Comparison of ENCODE assay signal across 27 mouse cellular contexts in the genomic region with DNA sequence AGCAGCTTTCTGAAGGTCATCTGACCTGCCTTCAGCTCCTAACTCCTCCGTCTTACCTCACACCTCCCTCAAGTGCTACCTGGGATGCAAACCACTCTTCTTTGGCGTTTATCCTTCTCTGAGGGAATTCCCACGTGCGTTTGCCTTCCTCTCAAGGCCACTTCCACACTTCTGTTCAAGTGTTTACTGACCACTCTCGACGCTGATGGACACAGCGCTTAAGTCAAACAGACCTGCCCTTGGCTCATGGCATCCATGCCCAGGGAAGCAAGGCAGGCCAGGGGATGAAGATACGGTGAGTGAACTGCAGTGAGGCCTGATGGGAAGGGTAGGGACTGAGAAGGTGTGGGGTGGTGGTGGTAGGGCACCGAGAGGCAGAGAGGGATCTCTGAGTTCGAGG. TPM values are rescaled to one million over a fixed set of nuclear protein-coding genes. Genes with fewer than 3 reads are reported as not detected.
DNase-seq lines count a peak whose midpoint lies in the region; ATAC-seq and TF ChIP-seq lines count a peak whose summit lies in the region.
"Had no signal": no experiment of that assay in that cellular context is flagged by ENCODE, and none has a peak within 500 bp of the region (broad histone marks: within the 10 kb centered on the region; RNA-seq: fewer than 3 reads in every experiment).

No protein-coding gene starts in this region.

- TF ChIP-seq CTCF in lung, adult 2 months (IDR thresholded peaks at IDR 0.05; ENCODE audit: insufficient read depth, low read length) = no peak

- H3K4me1 ChIP-seq in lung, adult 2 months (ENCODE audit: control insufficient read depth, insufficient read depth, low read length) = no peaks in the 10 kb centered on the region
- H3K4me1 ChIP-seq in lung, embryonic 16.5 days (replicated peaks; ENCODE audit: control insufficient read depth, insufficient read depth, low read length) = peaks cover 4% of the 10 kb centered on the region
- H3K4me1 ChIP-seq in hindbrain, embryonic 14.5 days (replicated peaks; ENCODE audit: control insufficient read depth, insufficient read depth, low read length) = peaks cover 10% of the 10 kb centered on the region
- H3K4me1 ChIP-seq in hindbrain, embryonic 12.5 days = peaks cover 16% of the 10 kb centered on the region

- peak; percentile 61; the same call in 1 of the 2 replicates for ATAC-seq in lung, embryonic 16.5 days (ENCODE audit: low read depth)
- no peak for ATAC-seq in hindbrain, embryonic 14.5 days (ENCODE audit: low FRiP score)
- no peak for ATAC-seq in hindbrain, embryonic 12.5 days (ENCODE audit: low FRiP score)
- ATAC-seq: CD4-positive, CD25-positive, alpha-beta regulatory T cell, adult 4 months; forebrain, embryonic 15.5 days had no signal

- WGBS in lung, adult 2 months = 54% methylated on average over 10 of the region's 10 CpGs
- WGBS in lung, embryonic 16.5 days = 45% methylated on average over 10 of the region's 10 CpGs
- 80% methylated on average over 10 of the region's 10 CpGs for WGBS in hindbrain, embryonic 14.5 days
- WGBS in hindbrain, embryonic 12.5 days = 87% methylated on average over 10 of the region's 10 CpGs

- peak; percentile 39 for DNase-seq in lung, adult 2 months
- peak; percentile 36 for DNase-seq in lung, postnatal 14 days
- DNase-seq in lung, postnatal 4 days = peak; percentile 32 to 67
- DNase-seq in hindbrain, embryonic 14.5 days (ENCODE audit: low spot score) = no peak
- DNase-seq in right cerebral cortex, postnatal 4 days = no peak
- no peak for DNase-seq in kidney, postnatal 10 days
- DNase-seq: adrenal gland, adult 8-10 months; adrenal gland, postnatal 25 days; cerebellum, adult 11-12 months; cerebellum, adult 8-10 months; cerebellum, postnatal 10 days; cerebellum, postnatal 36 days; embryo, embryonic 11 days; gastrocnemius, postnatal 25 days; heart, adult 18-20 months; heart, postnatal 10 days; heart, postnatal 36 days had no signal

- no peak for TF ChIP-seq POLR2A in lung, adult 2 months (IDR thresholded peaks at IDR 0.05; ENCODE audit: borderline replicate concordance, extremely low read depth, low read depth, low read length)

- H3K36me3 ChIP-seq in lung, embryonic 16.5 days (ENCODE audit: control insufficient read depth, insufficient read depth, low read length) = peaks cover 19% of the 10 kb centered on the region
- H3K36me3 ChIP-seq in hindbrain, embryonic 14.5 days (replicated peaks; ENCODE audit: control insufficient read depth, insufficient read depth) = peaks cover 55% of the 10 kb centered on the region
- H3K36me3 ChIP-seq in hindbrain, embryonic 12.5 days = peaks cover 44% of the 10 kb centered on the region

- H3K27ac ChIP-seq in lung, embryonic 16.5 days (ENCODE audit: low read length) = no peak overlapping the region
- H3K27ac ChIP-seq in hindbrain, embryonic 14.5 days = no peak overlapping the region
- H3K27ac ChIP-seq in hindbrain, embryonic 12.5 days = no peak overlapping the region
- H3K27ac ChIP-seq: embryonic facial prominence, embryonic 10.5 days; embryonic facial prominence, embryonic 13.5 days; forebrain, embryonic 12.5 days; forebrain, embryonic 15.5 days; heart, embryonic 15.5 days had no signal

- no peak overlapping the region for H3K9ac ChIP-seq in lung, embryonic 16.5 days (ENCODE audit: low read length)
- H3K9ac ChIP-seq in hindbrain, embryonic 14.5 days = no peak overlapping the region
- no peak overlapping the region for H3K9ac ChIP-seq in hindbrain, embryonic 12.5 days
- H3K9ac ChIP-seq: embryonic facial prominence, embryonic 13.5 days; forebrain, embryonic 12.5 days; forebrain, embryonic 15.5 days; heart, embryonic 12.5 days; heart, embryonic 15.5 days had no signal

- no peaks in the 10 kb centered on the region for H3K9me3 ChIP-seq in lung, embryonic 16.5 days (ENCODE audit: control insufficient read depth, low read length)
- H3K9me3 ChIP-seq in hindbrain, embryonic 14.5 days (ENCODE audit: control insufficient read depth, low read length) = no peaks in the 10 kb centered on the region
- no peaks in the 10 kb centered on the region for H3K9me3 ChIP-seq in hindbrain, embryonic 12.5 days (replicated peaks)
- H3K9me3 ChIP-seq: embryonic facial prominence, embryonic 10.5 days; embryonic facial prominence, embryonic 13.5 days; forebrain, embryonic 12.5 days; forebrain, embryonic 15.5 days; heart, embryonic 12.5 days; heart, embryonic 15.5 days had no signal

- peaks cover 3% of the 10 kb centered on the region; the same call in 1 of the 2 replicates for H3K27me3 ChIP-seq in lung, embryonic 16.5 days (ENCODE audit: control insufficient read depth, insufficient read depth, low read depth, low read length)
- H3K27me3 ChIP-seq in hindbrain, embryonic 14.5 days (ENCODE audit: control insufficient read depth, insufficient read depth, low read length) = no peaks in the 10 kb centered on the region
- no peaks in the 10 kb centered on the region for H3K27me3 ChIP-seq in hindbrain, embryonic 12.5 days
- H3K27me3 ChIP-seq: embryonic facial prominence, embryonic 13.5 days; forebrain, embryonic 12.5 days; forebrain, embryonic 15.5 days had no signal

- no peak overlapping the region for H3K4me3 ChIP-seq in lung, adult 2 months (replicated peaks; ENCODE audit: extremely low read depth, low read depth, low read length)
- H3K4me3 ChIP-seq in lung, embryonic 16.5 days (ENCODE audit: low read length) = no peak overlapping the region
- no peak overlapping the region for H3K4me3 ChIP-seq in hindbrain, embryonic 14.5 days (replicated peaks; ENCODE audit: low read length)
- no peak overlapping the region for H3K4me3 ChIP-seq in hindbrain, embryonic 12.5 days
- H3K4me3 ChIP-seq: embryonic facial prominence, embryonic 10.5 days; embryonic facial prominence, embryonic 13.5 days; erythroblast, embryonic 14.5 days; forebrain, embryonic 12.5 days; forebrain, embryonic 15.5 days; heart, embryonic 12.5 days; heart, embryonic 15.5 days had no signal

- H3K4me2 ChIP-seq in lung, embryonic 16.5 days (ENCODE audit: low read depth, low read length) = no peak overlapping the region
- H3K4me2 ChIP-seq in hindbrain, embryonic 14.5 days (replicated peaks) = no peak overlapping the region
- no peak overlapping the region for H3K4me2 ChIP-seq in hindbrain, embryonic 12.5 days (replicated peaks)
- H3K4me2 ChIP-seq: embryonic facial prominence, embryonic 13.5 days; forebrain, embryonic 12.5 days; forebrain, embryonic 15.5 days; heart, embryonic 12.5 days; heart, embryonic 15.5 days had no signal

RNA-seq across cellular contexts. Expression of a gene that starts 12.7 kb away (rescaled TPM):
- 20.6 and 21.6 TPM in 2 replicates for polyA plus RNA-seq in lung, adult 2 months (2012; rRNA removed)
- 100 and 115 TPM in 2 replicates for polyA plus RNA-seq in lung, embryonic 16.5 days (2015; fragmentation: Nextera tagmentation; extraction: Ambion mirVana)
- polyA plus RNA-seq in hindbrain, embryonic 14.5 days (2014; fragmentation: Nextera tagmentation; extraction: Ambion mirVana) = 406 and 416 TPM in 2 replicates
- polyA plus RNA-seq in hindbrain, embryonic 12.5 days (2016; fragmentation: Nextera tagmentation; extraction: Ambion mirVana) = 585 and 628 TPM in 2 replicates
- polyA plus RNA-seq: CD4-positive, CD25-positive, alpha-beta regulatory T cell, adult 4 months had no signal

RNA-seq across cellular contexts. Expression of a gene that starts 12.9 kb away (rescaled TPM):
- polyA plus RNA-seq in lung, adult 2 months (2012; rRNA removed) = 72.1 and 80.5 TPM in 2 replicates
- polyA plus RNA-seq in lung, embryonic 16.5 days (2015; fragmentation: Nextera tagmentation; extraction: Ambion mirVana) = 138 and 152 TPM in 2 replicates
- polyA plus RNA-seq in hindbrain, embryonic 14.5 days (2014; fragmentation: Nextera tagmentation; extraction: Ambion mirVana) = 139 and 141 TPM in 2 replicates
- polyA plus RNA-seq in hindbrain, embryonic 12.5 days (2016; fragmentation: Nextera tagmentation; extraction: Ambion mirVana) = 154 and 158 TPM in 2 replicates

RNA-seq across cellular contexts. Expression of a gene that starts 28.5 kb away (rescaled TPM):
- 39.8 TPM in 2 replicates for polyA plus RNA-seq in lung, adult 2 months (2012; rRNA removed)
- 3.5 and 3.8 TPM in 2 replicates for polyA plus RNA-seq in lung, embryonic 16.5 days (2015; fragmentation: Nextera tagmentation; extraction: Ambion mirVana)
- 3.8 and 5.7 TPM in 2 replicates for polyA plus RNA-seq in hindbrain, embryonic 14.5 days (2014; fragmentation: Nextera tagmentation; extraction: Ambion mirVana)
- polyA plus RNA-seq in hindbrain, embryonic 12.5 days (2016; fragmentation: Nextera tagmentation; extraction: Ambion mirVana) = 3.7 and 4.7 TPM in 2 replicates

RNA-seq across cellular contexts. Expression of a gene that starts 35.9 kb away (rescaled TPM):
- polyA plus RNA-seq in lung, adult 2 months (2012; rRNA removed) = 58.0 and 61.1 TPM in 2 replicates
- polyA plus RNA-seq in lung, embryonic 16.5 days (2015; fragmentation: Nextera tagmentation; extraction: Ambion mirVana) = 63.5 and 66.1 TPM in 2 replicates
- polyA plus RNA-seq in hindbrain, embryonic 14.5 days (2014; fragmentation: Nextera tagmentation; extraction: Ambion mirVana) = 49.5 and 51.1 TPM in 2 replicates
- 64.0 and 64.6 TPM in 2 replicates for polyA plus RNA-seq in hindbrain, embryonic 12.5 days (2016; fragmentation: Nextera tagmentation; extraction: Ambion mirVana)

RNA-seq across cellular contexts. Expression of a gene that starts 36.5 kb away (rescaled TPM):
- 5.6 and 9.6 TPM in 2 replicates for polyA plus RNA-seq in lung, adult 2 months (2012; rRNA removed)
- polyA plus RNA-seq in lung, embryonic 16.5 days (2015; fragmentation: Nextera tagmentation; extraction: Ambion mirVana) = 0.25 and 0.46 TPM in 2 replicates
- 6.3 and 8.9 TPM in 2 replicates for polyA plus RNA-seq in hindbrain, embryonic 14.5 days (2014; fragmentation: Nextera tagmentation; extraction: Ambion mirVana)
- 1.1 and 1.5 TPM in 2 replicates for polyA plus RNA-seq in hindbrain, embryonic 12.5 days (2016; fragmentation: Nextera tagmentation; extraction: Ambion mirVana)
- polyA plus RNA-seq: CD4-positive, CD25-positive, alpha-beta regulatory T cell, adult 4 months had no signal

Comparison
In these comparisons a context has a peak if more than half of its experiments do, and no peak if none do; other contexts are left out.
1. DNase-seq: peak in lung, adult 2 months (single experiment), lung, postnatal 14 days (single experiment) and lung, postnatal 4 days (2 of 2); none in hindbrain, embryonic 14.5 days (single experiment), right cerebral cortex, postnatal 4 days (single experiment) and kidney, postnatal 10 days (single experiment).